Mouse (Mus musculus) common myeloid progenitor, adult 5-6 weeks (primary cell): Measurements from ENCODE around the gene Pcdh9. TPM values are rescaled to one million over a fixed set of nuclear protein-coding genes. Genes with fewer than 3 reads are reported as not detected.
"Not testable (repeated sequence)": the region's sequence is repeated elsewhere in the genome, so short reads cannot be mapped to it uniquely, and the experiment has no call there.

Experiments
- ATAC-seq: replicated peaks from 2 replicates; pipeline ENCODE4 v1.8.0; 2016; ENCODE audit warnings: low read depth, mild to moderate bottlenecking, moderate TSS enrichment, inconsistent platforms; ENCODE audit not compliant: poor library complexity, severe bottlenecking
- total RNA-seq: library from RNA; stranded (forward); fragments of 200-1000, 187-1606 nt; gene quantifications from 2 replicates; pipeline ENCODE4 v1.2.3, GENCODE M21; 2017

Gene Pcdh9
- total RNA-seq, 1 experiment from 2014 or later: not detected

DNA sequence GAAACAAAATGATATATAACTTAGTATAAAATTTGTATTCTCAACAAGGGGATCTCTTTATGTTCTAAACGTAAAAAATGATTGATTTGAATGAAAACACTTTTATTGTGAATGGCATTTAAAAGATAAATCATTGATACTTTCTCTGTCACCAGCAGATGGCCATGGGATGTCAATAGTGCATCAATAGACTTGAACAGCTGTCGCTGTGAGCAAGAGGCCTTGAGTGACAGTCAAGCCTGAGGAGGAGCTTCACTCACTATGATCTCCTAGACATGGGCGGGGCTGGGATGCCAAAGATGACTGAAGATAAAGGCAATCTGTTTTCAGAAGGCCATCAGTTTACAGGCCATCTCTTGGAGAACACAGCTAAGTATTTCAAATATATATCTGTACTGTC lies 650.2 kb downstream of the Pcdh9 start:
- no peak for ATAC-seq

DNA sequence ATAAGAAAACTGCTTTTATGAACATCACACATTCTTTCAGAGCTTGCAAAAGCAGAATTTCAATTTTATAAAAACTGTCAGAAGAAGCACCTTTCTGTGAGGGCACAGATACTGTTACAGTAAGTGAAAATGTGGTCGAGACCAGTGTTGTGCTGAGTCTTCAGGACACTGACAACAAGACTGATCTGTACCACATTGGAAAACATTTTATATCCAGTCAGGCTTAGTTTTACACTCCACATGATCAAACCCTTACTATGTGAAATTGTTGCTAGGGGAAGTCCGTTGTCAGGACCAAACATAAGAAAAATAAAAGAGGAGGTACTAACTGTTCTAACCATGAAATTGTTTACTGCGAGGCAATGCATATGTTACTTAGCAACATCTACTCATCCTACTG lies 656.1 kb downstream of the Pcdh9 start:
- ATAC-seq: no peak

DNA sequence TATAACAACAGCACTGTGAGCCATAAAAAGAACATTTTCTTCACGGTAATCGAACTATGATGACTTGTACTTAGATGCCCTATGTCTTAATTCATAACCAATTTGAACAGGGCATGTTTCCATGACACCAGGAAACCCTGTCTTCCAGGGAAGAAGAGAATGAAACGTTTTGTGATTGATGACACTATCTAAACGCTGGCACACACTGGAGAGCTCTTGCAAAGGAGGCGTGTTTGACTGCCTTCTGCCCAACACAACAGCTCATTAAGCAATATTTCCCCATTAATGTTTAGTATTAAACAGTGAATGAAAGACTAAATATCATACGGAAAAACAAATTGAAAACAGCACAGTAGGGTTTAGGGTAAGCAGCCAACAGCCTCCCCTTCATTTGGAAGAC lies 656.9 kb downstream of the Pcdh9 start:
- ATAC-seq: no peak

DNA sequence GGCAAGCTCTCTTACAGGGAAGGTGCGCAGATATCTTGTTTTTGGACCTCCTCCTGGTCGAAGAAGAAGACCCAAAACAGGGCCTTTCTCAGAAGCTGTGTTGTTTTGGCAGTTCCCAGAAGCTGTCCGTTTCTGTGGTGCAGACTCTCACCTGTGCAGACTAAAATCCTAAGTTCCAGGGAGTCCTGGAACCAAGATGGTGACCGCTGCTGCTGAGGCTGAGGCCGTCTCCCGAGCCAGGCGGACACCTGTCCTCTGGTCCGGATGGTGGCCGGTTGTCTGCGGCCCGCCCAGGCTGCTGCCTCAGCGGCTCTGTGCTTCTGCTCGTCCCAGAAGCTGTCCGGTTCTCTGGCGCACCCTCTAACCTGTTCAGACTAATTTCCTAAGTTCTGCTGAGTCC lies 675.6 kb downstream of the Pcdh9 start:
- not testable (repeated sequence) for ATAC-seq

DNA sequence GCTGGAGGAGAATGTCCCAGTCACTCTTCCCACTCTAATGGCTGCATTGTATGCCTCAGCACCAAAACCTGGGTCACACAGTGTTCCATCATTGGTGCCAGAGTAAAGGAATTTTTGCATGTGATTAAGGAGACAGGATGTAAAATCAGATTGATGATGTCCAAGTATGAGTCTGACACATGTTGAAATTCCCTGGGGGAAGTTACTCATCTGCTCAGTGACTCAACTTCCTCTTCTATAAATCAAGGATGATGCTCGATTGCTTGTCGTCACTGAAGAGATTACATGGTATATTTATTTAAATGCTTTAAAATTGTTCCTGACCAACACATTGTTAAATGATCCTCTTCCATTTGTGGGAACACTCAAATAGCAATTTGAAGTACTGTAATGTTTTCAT lies 690.7 kb downstream of the Pcdh9 start:
- ATAC-seq: no peak

DNA sequence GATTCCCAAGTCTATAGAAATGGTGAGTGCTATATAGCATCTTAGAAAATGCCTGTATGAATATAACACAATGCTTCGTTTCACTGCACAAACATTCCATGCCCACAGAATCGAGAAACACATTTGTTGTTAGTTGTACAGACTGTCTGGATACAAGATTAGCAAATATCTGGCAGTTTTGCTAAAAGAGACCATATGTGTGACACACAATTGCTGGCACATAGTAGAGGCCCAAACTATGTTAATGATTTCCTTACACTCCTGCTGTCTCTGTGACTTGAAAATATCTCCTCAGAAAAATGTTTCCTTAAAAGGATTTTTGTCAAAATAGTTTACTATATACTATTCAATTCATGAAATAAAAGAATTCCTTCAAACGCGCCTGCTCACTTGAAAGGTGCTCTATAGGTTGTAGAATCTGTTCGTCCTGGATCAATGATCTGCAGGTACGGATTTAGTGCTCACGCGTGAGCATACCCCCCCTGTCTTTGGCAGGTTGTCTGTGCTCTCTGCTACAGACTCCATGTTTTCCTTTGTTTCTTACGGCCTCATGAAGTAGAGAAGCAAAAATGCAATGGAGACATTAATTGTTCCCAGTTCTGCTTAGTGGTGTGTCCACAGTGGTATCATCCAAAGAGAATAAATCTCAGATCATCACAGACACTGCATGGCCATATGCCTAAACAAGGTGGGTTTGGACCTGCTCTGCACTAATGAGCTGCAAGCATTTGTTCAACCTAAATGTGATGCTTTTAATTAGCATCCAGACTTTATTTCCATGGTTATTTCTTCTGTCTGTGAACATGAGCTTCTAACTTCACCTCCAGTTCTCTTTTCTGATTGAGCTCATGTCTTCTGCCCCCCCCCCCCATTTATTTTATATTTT lies 707.6 kb downstream of the Pcdh9 start:
- no peak for ATAC-seq

GRCm38 (mm10) chr14:93169201-93169600 lies 721.3 kb downstream of the Pcdh9 start:
- ATAC-seq: no peak

DNA sequence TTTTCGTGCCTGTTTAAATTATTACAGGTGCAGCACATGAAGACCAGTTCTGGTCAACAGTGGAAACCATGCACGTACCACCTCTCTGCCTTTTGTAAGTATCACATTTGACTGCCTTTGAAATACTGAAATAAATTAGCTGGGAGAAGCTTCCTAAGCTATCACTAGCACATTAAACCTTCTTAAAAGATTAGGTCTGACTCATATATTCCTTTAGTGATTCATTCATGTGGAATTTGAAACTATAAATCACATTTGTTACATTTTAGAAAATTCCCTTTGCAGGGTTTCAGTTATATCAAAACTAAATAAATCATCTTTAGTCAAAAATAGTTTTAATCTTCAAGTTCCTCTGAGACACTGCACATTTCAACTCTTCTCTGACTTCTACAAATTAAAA lies 722.1 kb downstream of the Pcdh9 start:
- no peak for ATAC-seq

DNA sequence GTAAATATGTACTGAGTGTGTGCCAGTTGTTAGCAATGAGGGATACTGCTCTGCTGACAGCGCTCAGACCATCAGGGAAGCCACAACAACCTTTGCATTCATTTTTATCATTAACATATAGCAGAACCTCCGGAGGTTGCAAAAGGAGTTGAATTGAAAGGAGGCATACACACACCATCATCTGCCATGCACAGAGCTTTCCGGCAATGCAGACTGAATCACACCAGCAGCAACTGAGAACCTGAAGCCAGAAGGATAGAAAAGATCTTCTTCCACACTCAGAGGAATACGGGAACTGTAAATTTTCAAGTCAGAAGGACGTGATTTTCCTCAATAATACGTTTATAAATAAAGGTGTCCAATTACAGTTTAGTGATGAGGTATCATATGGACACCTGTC lies 747.1 kb downstream of the Pcdh9 start:
- ATAC-seq: no peak

DNA sequence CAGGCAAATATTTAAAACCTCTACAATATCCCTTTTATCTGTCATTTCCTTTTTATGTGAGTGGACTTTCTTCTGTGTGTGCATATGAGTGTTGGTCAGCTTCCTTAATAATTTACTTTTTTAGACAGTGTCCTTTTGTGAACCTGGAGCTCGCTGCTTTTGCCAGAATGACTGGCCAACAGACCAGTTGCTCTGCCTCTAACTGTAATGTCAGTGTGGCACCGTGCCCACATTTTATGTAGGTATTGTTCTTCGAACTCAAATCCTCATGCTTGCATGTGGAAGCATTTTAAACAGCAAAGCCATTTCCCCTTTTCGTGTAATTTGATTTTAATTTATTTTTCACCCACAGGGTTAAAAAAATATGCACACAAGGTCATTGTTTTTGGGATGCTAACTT lies 748.4 kb downstream of the Pcdh9 start:
- ATAC-seq: no peak

GRCm38 (mm10) chr14:93126993-93127392 lies 763.5 kb downstream of the Pcdh9 start:
- no peak for ATAC-seq

DNA sequence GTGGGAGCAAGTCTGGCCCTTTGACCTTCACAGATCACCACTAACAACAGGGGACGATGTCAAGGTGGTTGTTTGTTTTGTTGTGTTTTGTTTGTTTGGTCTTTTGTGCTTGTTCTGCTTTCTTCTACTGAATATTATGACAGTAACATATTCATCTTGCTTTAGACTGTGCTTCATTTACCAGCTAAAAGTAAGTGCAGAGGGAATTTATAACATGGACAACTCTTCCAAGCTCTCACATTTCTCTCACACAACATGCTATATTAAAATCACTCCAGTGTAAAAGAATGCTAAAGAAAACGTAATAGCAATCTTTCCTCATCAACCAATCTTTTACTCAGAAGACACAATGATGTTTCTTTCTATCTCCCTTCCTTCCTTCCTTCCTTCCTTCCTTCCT lies 787.7 kb downstream of the Pcdh9 start:
- no peak for ATAC-seq

GRCm38 (mm10) chr14:93095081-93095480 lies 795.4 kb downstream of the Pcdh9 start:
- ATAC-seq: no peak

DNA sequence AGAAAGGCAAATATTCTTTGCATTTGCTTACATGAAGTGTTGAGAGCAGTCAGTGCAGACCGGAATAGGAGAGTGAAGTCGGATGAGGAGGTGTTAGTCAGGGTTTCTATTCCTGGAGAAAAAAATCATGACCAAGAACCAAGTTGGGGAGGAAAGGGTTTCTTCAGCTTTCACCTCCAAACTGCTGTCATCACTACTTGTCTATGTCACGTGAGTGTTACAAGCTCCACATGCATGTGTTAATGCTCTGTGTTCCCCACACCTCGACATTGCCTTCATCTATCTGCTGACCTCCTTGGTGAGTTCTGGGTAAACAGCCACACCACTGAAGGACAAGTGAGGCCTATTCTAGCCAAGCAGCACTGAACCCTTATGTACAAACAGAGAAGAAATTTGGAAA lies 797.7 kb downstream of the Pcdh9 start:
- no peak for ATAC-seq

DNA sequence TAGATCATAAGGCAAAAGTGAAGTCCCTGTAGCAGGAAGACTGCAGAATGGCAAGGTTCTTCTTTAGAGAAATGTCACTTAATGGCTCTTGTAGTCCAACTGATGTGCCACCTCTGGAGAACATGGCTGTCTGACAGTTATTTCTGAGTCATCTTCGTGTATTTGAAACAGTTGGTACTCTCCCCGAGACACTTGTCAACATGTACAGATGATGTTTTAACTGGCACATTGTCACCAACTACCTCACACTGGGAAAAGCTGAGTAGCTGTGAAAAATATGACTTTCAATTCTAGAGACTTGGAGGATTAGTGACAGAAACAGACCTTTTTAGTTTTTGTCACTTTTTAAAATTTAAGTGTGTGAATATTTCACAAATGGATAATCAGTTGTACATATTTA lies 804.8 kb downstream of the Pcdh9 start:
- no peak for ATAC-seq

DNA sequence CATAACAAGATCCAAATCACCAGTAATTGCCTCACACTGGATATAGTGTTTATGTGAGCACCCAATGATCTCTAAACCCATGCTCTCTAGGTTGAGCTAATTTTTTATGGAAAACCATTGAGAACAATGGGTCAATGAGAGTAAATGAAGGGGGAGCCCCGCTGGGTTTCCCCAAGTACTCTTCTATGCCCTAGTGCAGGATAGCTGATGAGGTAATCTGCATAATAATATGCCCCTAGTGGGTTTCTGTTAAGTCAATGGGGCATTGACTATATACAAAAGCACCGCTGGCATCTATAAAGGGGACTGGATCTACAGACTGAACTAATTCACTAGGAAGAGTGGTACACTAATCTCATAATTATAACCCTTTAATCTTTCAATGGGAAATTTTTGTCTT lies 807.3 kb downstream of the Pcdh9 start:
- no peak for ATAC-seq

- ATAC-seq: no peak
Measured at GRCm38 (mm10) chr14:93080910-93081309, 809.6 kb downstream of the Pcdh9 start.

DNA sequence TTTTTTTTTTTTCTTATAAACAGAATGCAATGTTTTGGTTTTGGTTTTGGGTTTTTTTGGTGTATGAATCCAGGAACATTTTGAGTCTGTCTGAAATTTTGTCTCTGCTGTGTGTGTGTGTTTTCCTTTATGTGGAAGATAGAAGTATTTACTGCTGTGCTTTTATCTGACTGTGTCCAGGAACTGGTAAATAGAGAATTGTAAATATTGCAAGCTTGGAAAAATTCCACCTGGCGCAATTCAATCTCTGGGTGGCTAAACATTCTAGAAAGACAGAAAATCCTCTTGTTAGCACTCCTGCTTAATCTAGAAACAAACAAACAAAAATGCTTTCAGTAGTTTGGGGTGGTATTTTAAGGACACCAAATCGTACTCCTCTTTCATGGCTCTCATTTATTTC lies 814.7 kb downstream of the Pcdh9 start:
- no peak for ATAC-seq

DNA sequence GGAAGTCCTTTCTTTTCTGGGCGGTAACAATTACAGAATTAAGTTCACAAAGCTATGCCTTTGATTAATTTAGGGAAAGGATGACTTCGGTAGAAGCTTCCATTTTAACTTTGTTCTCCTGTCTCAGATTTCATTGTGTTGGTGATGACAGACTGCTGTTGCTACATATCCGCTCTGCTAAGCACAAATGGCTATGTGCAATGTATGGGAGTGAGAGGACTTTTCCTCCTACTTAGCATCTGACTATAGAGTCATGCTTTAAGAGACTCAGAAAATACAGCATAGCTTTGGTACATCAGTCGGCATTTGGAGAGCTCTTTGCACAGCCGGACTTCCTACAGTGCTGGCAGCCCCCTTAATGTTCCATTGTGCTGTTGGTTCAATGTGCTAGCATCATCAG lies 818.1 kb downstream of the Pcdh9 start:
- no peak for ATAC-seq

DNA sequence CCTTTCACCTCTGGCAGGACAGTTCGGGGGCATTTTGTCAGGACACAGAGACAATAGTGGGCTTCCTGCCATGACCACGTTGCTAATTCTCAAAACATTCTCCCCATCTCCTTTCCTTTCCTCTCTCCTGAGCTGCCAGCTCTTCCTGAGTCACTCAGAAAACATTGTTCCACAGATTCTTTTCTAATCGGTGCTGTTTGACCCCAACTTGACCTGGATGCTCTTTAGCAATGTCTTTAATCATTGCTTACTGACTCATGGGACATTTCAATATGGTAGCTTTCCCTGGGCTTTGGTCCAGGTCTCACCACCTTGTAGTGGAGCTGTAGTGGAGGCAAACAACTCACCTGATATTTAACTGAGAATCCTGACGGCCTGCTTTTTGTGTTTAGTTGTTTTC lies 820.3 kb downstream of the Pcdh9 start:
- no peak for ATAC-seq

- ATAC-seq: no peak
Measured at GRCm38 (mm10) chr14:93067411-93068336, 822.8 kb downstream of the Pcdh9 start.
